In genomic region chr19:58573072-58573438, GRCm38 (mm10) we compare ENCODE assay signal across 16 mouse cellular contexts.
"Had no signal": no experiment of that assay in that cellular context is flagged by ENCODE, and none has a peak within 500 bp of the region (broad histone marks: within the 10 kb centered on the region; RNA-seq: fewer than 3 reads in every experiment).

No protein-coding gene starts in this region.

- H3K4me2 ChIP-seq: intestine, embryonic 15.5 days; limb, embryonic 13.5 days; liver, embryonic 12.5 days; liver, embryonic 15.5 days; lung, embryonic 15.5 days; midbrain, embryonic 13.5 days had no signal

- H3K27me3 ChIP-seq: intestine, embryonic 15.5 days; limb, embryonic 13.5 days; liver, embryonic 12.5 days; liver, embryonic 15.5 days; lung, embryonic 15.5 days; megakaryocyte, embryonic 14.5 days; midbrain, embryonic 13.5 days had no signal

- H3K27ac ChIP-seq: intestine, embryonic 15.5 days; limb, embryonic 10.5 days; limb, embryonic 13.5 days; liver, embryonic 12.5 days; liver, embryonic 15.5 days; lung, embryonic 15.5 days; midbrain, embryonic 10.5 days; midbrain, embryonic 13.5 days had no signal

- H3K36me3 ChIP-seq: intestine, embryonic 15.5 days; limb, embryonic 10.5 days; limb, embryonic 13.5 days; liver, embryonic 12.5 days; liver, embryonic 15.5 days; lung, embryonic 15.5 days; midbrain, embryonic 10.5 days; midbrain, embryonic 13.5 days had no signal

- H3K4me3 ChIP-seq: intestine, embryonic 15.5 days; limb, embryonic 10.5 days; limb, embryonic 13.5 days; liver, embryonic 12.5 days; liver, embryonic 15.5 days; lung, embryonic 15.5 days; megakaryocyte, embryonic 14.5 days; midbrain, embryonic 10.5 days; midbrain, embryonic 13.5 days had no signal

- H3K9me3 ChIP-seq: intestine, embryonic 15.5 days; limb, embryonic 10.5 days; limb, embryonic 13.5 days; liver, embryonic 12.5 days; liver, embryonic 15.5 days; lung, embryonic 15.5 days; megakaryocyte, embryonic 14.5 days; midbrain, embryonic 10.5 days; midbrain, embryonic 13.5 days had no signal

- H3K4me1 ChIP-seq: intestine, embryonic 15.5 days; liver, embryonic 12.5 days; liver, embryonic 15.5 days; lung, embryonic 15.5 days; megakaryocyte, embryonic 14.5 days had no signal

- H3K9ac ChIP-seq: intestine, embryonic 15.5 days; limb, embryonic 13.5 days; liver, embryonic 12.5 days; liver, embryonic 15.5 days; lung, embryonic 15.5 days; midbrain, embryonic 13.5 days had no signal

- ATAC-seq: intestine, embryonic 15.5 days; liver, embryonic 12.5 days; midbrain, embryonic 13.5 days; midbrain, embryonic 16.5 days had no signal

- DNase-seq: kidney, adult 11 months; kidney, postnatal 10 days; liver; lung, adult 18-20 months; thymus, adult 18-20 months; thymus, postnatal 4 days had no signal
